Mouse (Mus musculus) heart, embryonic 15.5 days (tissue): ENCODE measurements around the gene Mpped2. TPM values are rescaled to one million over a fixed set of nuclear protein-coding genes. Genes with fewer than 3 reads are reported as not detected.

Experiments
- ATAC-seq: fragments of 200-750 bp; cut with Nextera tagmentation; replicated peaks from 2 replicates; pipeline ENCODE4 v1.8.0; 2017; ENCODE audit warnings: low read depth, moderate TSS enrichment; ENCODE audit not compliant: insufficient number of reproducible peaks, insufficient read depth, low FRiP score
- H3K27ac ChIP-seq: fragments of 300-500 bp; sonication (generic); 2 replicates; pipeline ENCODE4 v1.5.1; 2015; ENCODE audit warnings: mild to moderate bottlenecking, inconsistent platforms
- H3K27me3 ChIP-seq: fragments of 300-500 bp; sonication (generic); 2 replicates; pipeline ENCODE4 v1.6.1; 2015; ENCODE audit warnings: inconsistent platforms
- H3K36me3 ChIP-seq: fragments of 300-500 bp; sonication (generic); 2 replicates; pipeline ENCODE4 v1.6.1; 2015; ENCODE audit warnings: mild to moderate bottlenecking, inconsistent platforms
- H3K4me1 ChIP-seq: fragments of 300-500 bp; sonication (generic); replicated peaks from 2 replicates; pipeline ENCODE4 v1.6.1; 2015; ENCODE audit warnings: inconsistent platforms
- H3K4me2 ChIP-seq: fragments of 300-500 bp; sonication (generic); 2 replicates; pipeline ENCODE4 v1.6.1; 2015; ENCODE audit warnings: inconsistent platforms, mild to moderate bottlenecking, moderate library complexity
- H3K4me3 ChIP-seq: fragments of 300-500 bp; sonication (generic); 2 replicates; pipeline ENCODE4 v1.5.1; 2015; ENCODE audit warnings: mild to moderate bottlenecking, inconsistent platforms
- H3K9ac ChIP-seq: fragments of 300-500 bp; sonication (generic); 2 replicates; pipeline ENCODE4 v1.6.1; 2015; ENCODE audit warnings: mild to moderate bottlenecking, inconsistent platforms
- H3K9me3 ChIP-seq: fragments of 300-500 bp; sonication (generic); replicated peaks from 2 replicates; pipeline ENCODE4 v1.6.1; 2016; ENCODE audit warnings: inconsistent platforms
- WGBS: fragments of 180-500 bp; shearing (Covaris S2); methylation state at CpG from one replicate; pipeline ENCODE4 v1.1.7; 2015; ENCODE audit warnings: mixed read lengths; 5-methylcytosine and 5-hydroxymethylcytosine counted together
- polyA plus RNA-seq: library from polyadenylated mRNA; unstranded; fragments of >200 nt; fragmentation: Nextera tagmentation; extraction: Ambion mirVana; gene quantifications from 2 replicates; pipeline ENCODE4 v1.2.1, GENCODE M21; 2015

The Mpped2 gene
- polyA plus RNA-seq, 1 experiment from 2014 or later: 43.4 TPM

DNA sequence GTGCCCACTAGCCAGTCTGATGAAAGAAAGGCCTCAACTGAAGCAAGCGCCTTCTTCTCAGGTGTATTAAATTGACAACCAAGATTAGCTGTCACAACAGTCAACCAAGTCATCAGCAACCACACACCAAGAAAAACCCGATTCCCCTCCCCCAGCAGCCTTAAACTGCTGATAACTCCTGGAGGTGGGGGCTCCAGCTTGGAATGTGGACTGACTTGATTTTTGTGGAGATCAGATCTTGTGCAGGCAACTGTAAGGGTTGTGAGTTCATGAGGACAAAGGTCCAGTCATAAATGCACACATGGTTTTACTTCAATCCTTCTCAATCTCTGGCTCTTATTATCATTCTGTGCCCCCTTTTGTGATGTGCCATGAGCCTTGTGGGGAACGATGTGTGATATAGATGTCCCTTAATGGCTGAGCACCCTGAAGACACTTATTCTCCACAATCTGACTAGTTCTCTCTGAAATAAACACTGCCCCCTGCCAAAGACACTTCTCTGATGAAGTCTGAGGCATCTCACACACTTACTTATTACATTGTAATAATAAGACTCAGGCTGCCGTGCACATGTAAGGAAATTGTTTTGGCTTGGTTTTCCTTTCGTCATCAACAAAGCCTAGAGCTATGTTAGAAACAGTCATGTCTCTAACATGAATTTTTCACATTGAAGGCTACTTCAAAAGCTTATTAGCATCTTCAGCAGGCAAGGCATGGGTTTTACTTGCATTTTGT is 13.2 kb upstream of the Mpped2 start:
- H3K4me3 ChIP-seq: no peak overlapping the region
- WGBS: 68% methylated on average over 5 of the region's 5 CpGs
- H3K27me3 ChIP-seq: no peaks in the 10 kb centered on the region
- no peak for ATAC-seq
- peaks cover 9% of the 10 kb centered on the region; the same call in 1 of the 2 replicates for H3K4me1 ChIP-seq
- no peaks in the 10 kb centered on the region for H3K9me3 ChIP-seq
- H3K36me3 ChIP-seq: no peaks in the 10 kb centered on the region
- H3K9ac ChIP-seq: no peak overlapping the region
- H3K27ac ChIP-seq: no peak overlapping the region
- no peak overlapping the region for H3K4me2 ChIP-seq

DNA sequence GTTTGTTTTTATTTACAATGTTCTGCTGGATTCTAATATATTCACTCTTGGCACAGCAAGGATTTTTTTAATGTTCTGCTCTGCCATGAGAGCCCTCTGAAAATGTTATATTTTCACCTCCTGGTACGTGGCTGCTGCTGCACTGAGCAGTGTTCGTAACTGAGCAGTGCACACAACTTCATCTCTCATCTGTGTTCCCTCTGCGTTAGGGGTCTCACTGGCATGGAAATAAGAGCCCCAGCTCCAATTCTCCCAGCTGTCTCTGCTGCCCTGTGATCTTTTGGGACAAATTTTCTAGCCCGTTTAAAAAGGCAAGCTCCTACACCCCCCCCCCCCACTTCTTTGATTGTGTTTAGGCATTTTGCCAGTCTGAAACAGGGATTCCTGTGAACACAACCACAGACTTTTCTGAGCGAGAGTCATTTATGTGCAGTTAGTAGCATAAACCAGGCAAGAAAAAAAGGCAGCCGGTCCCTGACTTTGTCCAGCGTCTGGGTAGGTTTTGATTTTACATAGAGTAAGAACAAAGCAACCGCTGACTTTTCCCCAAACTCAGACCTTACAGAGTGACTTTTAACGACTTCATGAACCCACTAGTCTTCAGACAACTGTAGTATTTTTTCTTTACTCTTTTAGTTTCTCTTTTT is 9.8 kb upstream of the Mpped2 start:
- Histone ChIP-seq H3K9me3 (no peaks in the 10 kb centered on the region), H3K4me3 (peak overlapping the region; percentile 25), H3K4me1 (peaks cover 9% of the 10 kb centered on the region; the same call in 1 of the 2 replicates), H3K27ac (peak overlapping the region; percentile 48), H3K9ac (peak overlapping the region; percentile 10; the same call in 1 of the 2 replicates), H3K4me2 (peak overlapping the region; percentile 49), H3K27me3 (no peaks in the 10 kb centered on the region), H3K36me3 (no peaks in the 10 kb centered on the region)
- ATAC-seq: no peak
- 30% methylated on average over 9 of the region's 9 CpGs for WGBS

DNA sequence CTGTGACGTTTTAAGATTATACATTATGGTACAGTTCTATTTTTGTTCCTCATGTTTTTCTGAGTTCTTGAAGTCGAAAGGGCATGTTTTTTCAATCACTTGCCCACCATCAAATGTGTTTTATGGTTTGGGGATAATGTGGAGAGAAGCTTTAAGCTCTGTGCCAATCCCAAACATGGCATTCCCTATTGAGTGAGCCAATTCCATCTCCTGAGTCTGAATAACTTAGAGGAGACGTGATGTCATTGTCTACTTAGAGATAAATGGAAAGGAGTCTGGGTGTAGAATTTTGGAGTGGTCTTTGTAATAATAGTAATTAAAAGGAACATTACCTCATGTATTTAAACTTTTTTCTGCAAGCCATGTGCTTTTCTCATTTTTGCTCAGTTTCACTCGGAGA is 9.2 kb upstream of the Mpped2 start:
- peak overlapping the region; percentile 49 for H3K4me2 ChIP-seq
- H3K4me1 ChIP-seq: peaks cover 9% of the 10 kb centered on the region; the same call in 1 of the 2 replicates
- H3K27ac ChIP-seq: no peak overlapping the region
- H3K9me3 ChIP-seq: no peaks in the 10 kb centered on the region
- no peaks in the 10 kb centered on the region for H3K27me3 ChIP-seq
- H3K4me3 ChIP-seq: no peak overlapping the region
- 47% methylated on average over 4 of the region's 4 CpGs for WGBS
- ATAC-seq: no peak
- H3K36me3 ChIP-seq: no peaks in the 10 kb centered on the region
- H3K9ac ChIP-seq: no peak overlapping the region

DNA sequence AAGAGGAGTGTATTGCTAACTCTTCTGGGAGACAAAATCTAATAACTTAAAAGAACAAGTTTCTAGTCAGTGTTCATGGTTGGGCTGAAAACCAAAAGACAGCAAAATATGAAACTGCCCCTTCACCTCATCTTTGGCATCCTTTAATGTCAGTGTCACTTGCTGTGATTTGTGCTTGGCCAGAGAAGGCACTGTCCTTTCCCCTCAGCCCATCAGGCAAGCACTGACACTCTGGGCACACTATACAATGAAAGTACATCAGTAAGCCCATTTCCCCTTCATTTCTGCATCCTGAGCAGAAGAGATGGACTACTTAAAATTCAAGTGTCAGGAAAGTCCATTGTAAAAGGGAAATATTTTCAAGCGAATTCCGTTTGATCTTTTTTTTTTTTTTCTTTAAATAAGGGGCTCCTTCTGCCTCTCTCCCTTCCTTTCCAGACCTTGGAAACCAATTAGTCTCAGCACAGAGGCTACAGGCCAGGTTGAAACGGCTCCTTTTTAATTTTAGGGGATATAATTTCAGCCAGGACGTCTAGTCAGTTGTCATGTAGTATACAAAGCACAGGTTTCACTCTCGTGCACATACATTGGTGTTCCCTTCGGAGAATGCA is 1.2 kb upstream of the Mpped2 start:
- no peaks in the 10 kb centered on the region for H3K36me3 ChIP-seq
- H3K27ac ChIP-seq: no peak overlapping the region
- no peaks in the 10 kb centered on the region for H3K27me3 ChIP-seq
- peak overlapping the region; percentile 97 for H3K4me3 ChIP-seq
- H3K4me1 ChIP-seq: peaks cover 13% of the 10 kb centered on the region; the same call in 1 of the 2 replicates
- 19% methylated on average over 6 of the region's 6 CpGs for WGBS
- H3K4me2 ChIP-seq: peak overlapping the region; percentile 96
- ATAC-seq: no peak
- H3K9ac ChIP-seq: no peak overlapping the region
- no peaks in the 10 kb centered on the region for H3K9me3 ChIP-seq

GRCm38 (mm10) chr2:106692405-106692782 is 675 bp upstream of the Mpped2 start:
- peak overlapping the region; percentile 96 for H3K27ac ChIP-seq
- ATAC-seq: no peak

DNA sequence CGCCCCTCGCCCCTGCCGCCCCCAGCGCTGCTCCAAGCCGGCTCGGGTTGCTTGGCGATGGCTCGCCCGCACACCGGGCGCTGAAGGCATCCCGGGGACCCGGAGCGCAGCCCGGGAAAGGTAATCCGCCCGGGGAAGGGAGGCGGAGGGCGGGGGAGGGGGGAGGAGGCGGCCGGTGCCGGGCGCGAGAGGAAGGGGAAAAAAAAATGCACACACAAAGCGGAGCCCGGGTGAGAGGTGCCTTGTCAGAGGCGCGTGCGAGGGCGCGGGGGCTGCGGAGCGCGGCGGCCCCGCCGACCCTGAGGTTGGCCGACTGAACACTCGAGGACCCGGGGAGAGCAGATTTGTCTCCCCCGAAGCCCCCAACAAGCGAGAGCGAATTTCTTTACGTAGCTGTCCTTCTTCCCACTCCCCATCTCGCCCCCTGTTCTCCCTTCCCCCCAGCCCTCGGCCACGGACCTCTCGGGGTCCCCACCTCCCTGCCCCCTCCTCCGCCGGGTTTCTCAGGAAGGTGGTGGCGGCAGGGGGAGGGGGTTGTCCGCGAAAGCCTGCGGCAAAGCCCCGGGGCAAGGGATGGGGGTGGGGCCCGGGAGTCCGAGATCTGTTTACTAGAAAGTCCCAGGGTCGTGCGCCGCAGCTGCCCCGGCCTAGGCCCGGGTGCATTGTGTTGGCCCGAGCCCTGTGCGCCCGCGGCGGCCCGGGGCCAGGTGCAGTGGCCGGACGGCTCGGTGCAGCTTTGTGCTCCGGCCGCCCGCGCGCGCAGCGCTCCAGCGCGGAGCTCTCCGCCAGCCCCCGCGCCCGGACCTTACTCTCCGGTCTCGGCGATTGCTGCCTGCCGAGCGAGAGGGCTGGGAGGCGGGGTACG is 865 bp downstream of the Mpped2 start:
- H3K4me1 ChIP-seq: peaks cover 16% of the 10 kb centered on the region; the same call in 1 of the 2 replicates
- WGBS: under 1% methylated on average over 78 of the region's 91 CpGs

More at GRCm38 (mm10) chr2:106692405-106692782, 675 bp upstream of the Mpped2 start:
- peak overlapping the region; percentile 97 for H3K4me3 ChIP-seq
- 6% methylated on average over 14 of the region's 14 CpGs for WGBS
- no peaks in the 10 kb centered on the region for H3K36me3 ChIP-seq
- H3K9ac ChIP-seq: peak overlapping the region; percentile 91
- H3K4me2 ChIP-seq: peak overlapping the region; percentile 96
- peaks cover 13% of the 10 kb centered on the region; the same call in 1 of the 2 replicates for H3K4me1 ChIP-seq
- no peaks in the 10 kb centered on the region for H3K27me3 ChIP-seq
- no peaks in the 10 kb centered on the region for H3K9me3 ChIP-seq

DNA sequence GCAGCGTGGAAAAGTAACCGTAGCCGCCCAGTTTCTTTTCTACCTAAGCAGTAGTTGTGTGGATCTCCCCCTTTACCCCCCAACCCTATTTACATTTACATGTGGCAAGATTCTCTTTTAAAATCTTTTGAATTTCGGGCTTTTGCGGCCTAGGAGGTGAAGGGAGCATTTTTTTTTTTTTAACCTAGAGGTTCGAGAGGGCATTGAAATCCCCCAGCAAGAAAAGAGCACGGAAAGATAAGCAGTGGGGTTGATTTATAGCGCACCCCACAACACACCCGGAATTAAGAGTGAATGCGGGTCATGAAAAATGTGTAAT is 1.5 kb downstream of the Mpped2 start:
- ATAC-seq: no peak
- H3K27me3 ChIP-seq: no peaks in the 10 kb centered on the region
- H3K4me1 ChIP-seq: peaks cover 16% of the 10 kb centered on the region; the same call in 1 of the 2 replicates
- H3K4me3 ChIP-seq: peak overlapping the region; percentile 97
- no peaks in the 10 kb centered on the region for H3K36me3 ChIP-seq
- H3K4me2 ChIP-seq: peak overlapping the region; percentile 96
- H3K9ac ChIP-seq: peak overlapping the region; percentile 91
- no peaks in the 10 kb centered on the region for H3K9me3 ChIP-seq
- under 1% methylated on average over 10 of the region's 10 CpGs for WGBS
- peak overlapping the region; percentile 96 for H3K27ac ChIP-seq

More for the DNA sequence above, 865 bp downstream of the Mpped2 start:
- Histone ChIP-seq H3K36me3 (no peaks in the 10 kb centered on the region), H3K27me3 (no peaks in the 10 kb centered on the region), H3K9ac (peak overlapping the region; percentile 91), H3K27ac (peak overlapping the region; percentile 96), H3K9me3 (no peaks in the 10 kb centered on the region), H3K4me3 (peak overlapping the region; percentile 97), H3K4me2 (peak overlapping the region; percentile 96)
- peak; percentile 54 for ATAC-seq

DNA sequence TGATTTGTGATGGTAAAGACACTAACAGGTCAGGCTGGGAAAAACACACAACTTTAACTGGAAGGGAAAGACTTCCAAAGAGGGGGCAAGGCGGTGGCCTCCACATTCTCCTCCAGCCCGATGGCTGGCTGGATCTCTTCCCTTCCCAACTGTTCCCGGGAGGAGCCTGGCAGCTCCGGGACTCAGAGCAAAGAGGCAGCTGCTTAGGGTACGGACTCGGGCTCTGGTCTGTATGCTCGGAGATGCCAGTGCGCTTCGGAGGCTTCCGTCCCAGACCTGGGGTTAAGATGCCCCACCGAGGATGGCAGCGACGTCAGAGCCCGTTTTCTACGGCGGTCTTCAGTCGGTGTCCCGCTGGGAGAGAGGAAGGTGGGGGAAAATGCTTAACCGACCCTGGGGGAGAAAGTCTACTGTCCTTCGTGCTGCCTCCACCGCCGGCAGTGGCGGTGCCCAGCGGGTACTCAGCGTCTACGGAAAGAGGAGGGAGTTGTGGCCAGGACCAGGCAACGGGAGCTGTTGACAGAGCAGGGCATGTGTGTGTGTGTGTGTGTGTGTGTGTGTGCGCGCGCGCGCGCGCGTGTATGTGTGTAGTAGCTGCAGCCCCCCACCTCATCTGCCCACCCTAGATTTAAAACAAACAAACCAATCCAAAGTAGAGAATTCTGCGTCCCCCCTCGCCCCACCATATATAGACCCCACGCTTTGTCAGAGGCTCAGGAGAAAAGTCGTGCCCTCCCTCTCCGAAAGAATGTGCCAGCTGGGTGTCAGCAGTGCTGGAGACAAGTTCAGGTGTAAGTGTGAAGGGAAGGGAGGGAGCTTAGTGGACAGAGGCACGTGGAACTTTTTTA is 2.0 kb downstream of the Mpped2 start:
- H3K27ac ChIP-seq: peak overlapping the region; percentile 96
- under 1% methylated on average over 41 of the region's 41 CpGs for WGBS

GRCm38 (mm10) chr2:106695734-106696022 is 2.6 kb downstream of the Mpped2 start:
- H3K9ac ChIP-seq: peak overlapping the region; percentile 91; the same call in 1 of the 2 replicates
- H3K4me3 ChIP-seq: peak overlapping the region; percentile 97
- H3K27ac ChIP-seq: peak overlapping the region; percentile 96
- 3% methylated on average over 13 of the region's 13 CpGs for WGBS
- H3K27me3 ChIP-seq: no peaks in the 10 kb centered on the region
- no peaks in the 10 kb centered on the region for H3K36me3 ChIP-seq
- no peak for ATAC-seq
- H3K9me3 ChIP-seq: no peaks in the 10 kb centered on the region
- peaks cover 16% of the 10 kb centered on the region; the same call in 1 of the 2 replicates for H3K4me1 ChIP-seq
- peak overlapping the region; percentile 96 for H3K4me2 ChIP-seq

More for the DNA sequence above, 2.0 kb downstream of the Mpped2 start:
- Histone ChIP-seq H3K36me3 (no peaks in the 10 kb centered on the region), H3K4me1 (peaks cover 16% of the 10 kb centered on the region; the same call in 1 of the 2 replicates), H3K4me3 (peak overlapping the region; percentile 97), H3K9me3 (no peaks in the 10 kb centered on the region), H3K4me2 (peak overlapping the region; percentile 96), H3K9ac (peak overlapping the region; percentile 91), H3K27me3 (no peaks in the 10 kb centered on the region)
- ATAC-seq: peak; percentile 20

DNA sequence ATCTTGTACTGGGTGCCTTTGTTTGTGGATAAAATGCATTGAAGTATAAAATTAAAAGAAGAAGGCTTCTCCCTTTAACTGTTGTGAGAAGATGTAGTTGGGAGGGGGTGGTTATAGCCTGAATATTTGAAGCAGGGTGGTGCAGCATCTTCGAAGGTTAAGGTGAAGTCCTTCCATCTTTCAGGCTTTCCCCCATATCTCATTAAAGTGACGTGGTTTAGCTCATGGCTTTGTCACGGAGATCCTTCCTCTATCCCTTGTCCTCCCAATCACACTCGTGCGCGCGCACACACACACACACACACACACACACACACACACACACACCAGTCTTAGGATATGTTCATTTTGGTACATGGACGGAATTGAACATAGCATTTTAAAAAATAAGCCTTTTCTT is 3.3 kb downstream of the Mpped2 start:
- Histone ChIP-seq H3K9ac (no peak overlapping the region), H3K9me3 (no peaks in the 10 kb centered on the region), H3K4me2 (peak overlapping the region; percentile 96), H3K4me3 (peak overlapping the region; percentile 97; the same call in 1 of the 2 replicates), H3K27me3 (no peaks in the 10 kb centered on the region), H3K4me1 (peaks cover 16% of the 10 kb centered on the region; the same call in 1 of the 2 replicates), H3K36me3 (no peaks in the 10 kb centered on the region), H3K27ac (no peak overlapping the region)
- WGBS: 63% methylated on average over 8 of the region's 8 CpGs
- ATAC-seq: no peak
